Mouse (Mus musculus) adrenal gland, postnatal 10 days (tissue): ENCODE results near the gene Ssmem1. TPM values are rescaled to one million over a fixed set of nuclear protein-coding genes. Genes with fewer than 3 reads are reported as not detected.
A peak's percentile ranks its signal among the peaks of the same experiment; 100 is the strongest.

ENCODE experiments used
- DNase-seq: peaks from one replicate; pipeline ENCODE4 v3.0.0; 2021; ENCODE audit warnings: mixed read lengths
- long read RNA-seq, 2 experiments: library from polyadenylated mRNA; stranded (forward); transcript quantifications; one replicate each; pipeline ENCODE4 v2.0.0; 2021
- total RNA-seq, 2 experiments: library from RNA; stranded (reverse); gene quantifications; 2 replicates each; pipeline ENCODE4 v1.2.3; 2021

The Ssmem1 gene
- total RNA-seq, result under 1 TPM; 0.24 to 0.27 TPM
- long read RNA-seq, experiment 1, partial matches to known transcripts, result 0 of 1 reads
- long read RNA-seq, experiment 1, other reads (novel, unspliced or antisense), result 0 of 1 reads
- long read RNA-seq, experiment 2, result 0 reads

DNA sequence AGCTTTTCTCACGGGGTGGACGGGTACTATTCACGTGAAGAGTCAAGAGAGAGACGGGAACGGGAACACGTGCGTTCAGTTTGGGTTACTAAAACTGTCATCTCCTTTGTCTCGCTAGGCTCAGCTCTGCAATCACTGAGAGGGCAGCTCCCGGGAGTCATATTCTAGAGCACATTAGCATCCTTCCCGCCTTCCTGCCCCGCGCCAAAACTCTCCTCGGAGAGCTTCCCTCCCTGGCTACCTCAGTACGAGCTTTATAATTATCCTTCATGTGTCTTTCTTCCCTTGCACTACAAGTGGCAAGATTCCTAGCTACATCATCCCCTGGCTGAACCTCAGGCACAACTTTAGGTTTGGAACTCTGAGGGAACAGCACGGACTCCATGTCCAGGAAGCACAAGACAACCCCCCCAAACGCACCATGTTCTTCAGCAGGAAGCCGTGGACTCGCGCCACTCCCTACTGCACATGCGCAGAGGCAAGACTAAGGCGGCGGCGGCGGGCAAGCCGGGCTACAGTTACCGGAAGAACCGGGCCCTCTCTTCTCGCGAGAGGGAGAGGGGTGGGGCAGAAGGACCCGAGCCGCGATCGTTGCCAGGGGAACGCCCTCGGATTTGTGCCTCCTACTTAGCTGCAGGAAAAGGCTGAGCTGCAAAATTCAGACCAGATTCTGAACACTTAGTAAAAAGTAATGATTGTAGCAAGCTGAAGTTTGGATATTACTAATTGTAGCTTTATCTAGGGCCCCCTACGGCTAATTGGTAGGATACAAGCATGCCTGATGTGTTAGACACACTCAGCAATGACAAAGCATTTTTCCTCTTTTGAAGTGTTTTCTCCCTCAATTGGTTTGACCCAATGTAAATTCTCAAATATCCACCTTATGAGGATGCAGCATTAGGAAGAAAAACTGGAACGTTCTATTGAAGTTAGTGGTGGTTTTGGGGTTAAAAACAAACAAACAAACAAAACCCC is at the start of gene Ssmem1, which contains the start of gene Tmem209:
Gene Ssmem1 (plus strand): TSS at position 585 of the 975 bp plus-strand sequence.
Gene Tmem209 (minus strand): TSS at position 519 of the 975 bp plus-strand sequence.
- peak; percentile 100 for DNase-seq

DNA sequence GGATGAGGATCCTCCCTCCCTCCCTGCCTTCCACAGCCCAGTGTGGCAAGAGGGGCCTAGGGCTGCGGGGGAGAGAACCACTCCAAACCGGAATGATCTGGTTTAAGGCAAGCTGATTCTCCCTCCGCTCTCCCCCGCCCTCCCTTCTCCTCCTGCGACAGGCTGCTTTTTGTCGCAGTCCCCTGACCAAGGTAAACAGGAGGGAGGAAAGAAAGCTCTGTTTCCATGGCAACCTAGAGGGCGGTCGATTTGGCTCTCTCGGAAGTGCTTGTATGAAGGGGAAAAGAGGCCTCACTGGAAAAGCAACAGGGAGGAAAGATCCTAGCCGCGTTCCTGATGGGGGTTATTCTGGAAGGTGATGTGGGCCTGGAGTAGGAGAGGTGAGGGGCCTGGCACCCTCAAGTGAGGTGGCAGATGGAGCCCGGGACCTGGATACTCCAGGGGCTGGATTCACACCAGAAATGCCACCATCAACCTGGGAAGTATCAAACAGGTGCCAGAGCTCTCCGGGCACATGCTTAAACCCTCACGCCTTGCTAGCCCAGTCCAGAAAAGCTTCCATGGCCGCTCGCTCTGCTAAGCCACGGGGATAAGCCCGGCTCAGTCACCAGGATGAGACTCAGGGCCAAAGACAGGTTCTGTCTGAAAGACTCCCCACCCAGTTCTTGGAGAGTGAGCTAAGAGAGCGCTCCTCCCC is 48.8 kb upstream of the Ssmem1 start:
- peak; percentile 63 for DNase-seq

DNA sequence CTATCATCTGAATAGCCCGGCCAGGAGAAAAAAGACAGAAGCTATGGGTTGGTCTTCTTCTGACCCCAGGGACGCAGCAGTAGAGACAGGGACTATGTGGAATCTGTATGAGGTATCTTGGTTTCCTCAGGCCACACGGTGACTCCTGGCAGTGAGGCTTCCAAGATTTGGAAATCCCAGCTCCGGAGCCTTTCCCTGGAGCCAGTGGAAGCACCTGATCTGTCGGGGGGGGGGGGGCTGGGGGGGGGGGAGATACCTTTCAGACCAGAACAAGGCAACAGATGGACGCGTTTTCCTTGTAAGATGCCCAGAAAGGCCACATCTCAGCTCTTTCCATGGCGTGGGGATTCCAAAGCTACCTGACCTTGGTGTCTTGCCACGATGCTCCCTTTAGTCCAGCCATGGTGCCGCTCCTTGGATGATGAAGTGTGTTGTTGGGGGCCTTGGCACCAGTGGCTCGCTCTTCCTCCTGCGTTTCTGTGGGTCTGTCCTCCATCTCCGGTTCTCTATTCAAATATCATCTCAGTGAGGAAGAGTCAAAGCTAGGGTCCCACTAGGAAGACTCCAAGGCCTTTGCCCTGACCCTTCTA is 47.8 kb upstream of the Ssmem1 start:
- DNase-seq, result no peak

DNA sequence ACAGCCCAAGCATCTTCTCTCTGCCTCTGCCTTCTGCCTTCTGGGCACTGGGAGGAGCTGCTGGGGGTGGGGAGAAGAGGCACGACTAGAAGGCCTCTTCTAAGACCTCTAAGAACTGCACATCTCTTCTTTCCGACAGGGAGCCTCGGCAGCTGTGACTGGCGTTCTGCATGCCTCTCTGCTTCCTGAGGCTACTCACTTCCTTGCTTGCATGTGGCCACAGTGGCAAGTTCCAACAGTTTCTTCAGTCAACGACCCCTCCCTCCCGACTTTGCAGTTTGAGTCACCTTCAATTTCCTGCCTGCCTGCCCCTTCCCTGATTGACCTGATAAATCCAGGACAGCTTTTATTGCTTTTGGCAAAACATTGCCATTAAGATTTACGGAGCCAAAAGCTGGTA is 46.8 kb upstream of the Ssmem1 start:
- DNase-seq, result no peak

DNA sequence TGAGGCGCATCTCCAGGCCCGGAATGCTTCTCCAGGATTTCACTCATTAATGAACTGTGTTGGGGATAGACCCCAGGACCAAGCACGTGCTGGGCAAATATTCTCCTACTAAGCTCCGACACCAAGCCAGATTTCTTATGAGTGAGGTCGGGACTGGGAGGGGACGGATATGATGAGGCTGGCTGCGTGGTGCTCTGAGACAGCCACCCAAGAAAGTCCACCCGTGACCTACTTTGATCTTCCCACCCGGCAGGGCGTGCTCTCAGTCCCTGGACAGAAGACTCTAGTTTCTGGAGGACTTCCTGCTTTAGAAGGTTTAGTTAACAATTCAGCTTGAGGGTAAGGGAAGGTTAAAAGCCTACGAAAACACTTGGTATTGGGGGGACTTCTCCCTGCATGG is 44.1 kb upstream of the Ssmem1 start:
- DNase-seq, result no peak

DNA sequence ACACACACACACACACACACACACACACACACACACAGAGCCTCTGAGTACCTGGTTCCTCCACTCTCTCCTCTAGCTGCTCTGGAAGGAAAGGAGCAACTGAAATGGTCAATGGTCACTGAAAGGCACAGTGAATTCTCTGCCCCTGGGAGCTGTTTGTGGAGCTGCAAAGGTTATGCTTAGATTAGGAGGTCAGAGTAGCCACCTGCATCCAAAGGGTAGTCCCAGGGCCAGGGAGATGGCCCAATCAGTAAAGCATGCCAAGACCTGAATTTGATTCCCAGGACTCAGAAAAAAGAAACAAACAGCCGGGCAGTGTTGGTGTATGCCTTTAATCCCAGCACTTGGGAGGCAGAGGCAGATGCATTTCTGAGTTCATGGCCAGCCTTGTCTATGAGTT is 41.6 kb upstream of the Ssmem1 start:
- no peak for DNase-seq

DNA sequence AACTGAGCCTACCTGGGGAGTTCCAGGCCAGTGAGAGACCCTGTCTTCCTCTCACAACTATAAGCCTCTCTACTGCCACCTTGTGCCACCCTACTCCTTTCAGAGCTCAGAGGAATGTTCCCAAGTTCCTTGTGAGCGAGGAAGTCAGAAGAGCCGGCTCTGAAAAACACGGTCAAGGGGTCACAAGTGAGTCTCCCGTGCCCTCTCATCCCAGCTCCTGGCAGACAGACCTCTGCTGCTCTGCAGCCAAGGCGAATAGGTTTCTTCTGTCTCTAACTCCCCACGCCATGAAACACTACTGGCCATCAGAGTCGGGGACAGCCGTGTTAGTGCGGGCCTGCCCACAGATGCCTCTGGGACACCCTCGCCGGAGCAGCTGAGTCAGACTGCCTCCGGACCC is 41.0 kb upstream of the Ssmem1 start:
- DNase-seq, result peak; percentile 64

DNA sequence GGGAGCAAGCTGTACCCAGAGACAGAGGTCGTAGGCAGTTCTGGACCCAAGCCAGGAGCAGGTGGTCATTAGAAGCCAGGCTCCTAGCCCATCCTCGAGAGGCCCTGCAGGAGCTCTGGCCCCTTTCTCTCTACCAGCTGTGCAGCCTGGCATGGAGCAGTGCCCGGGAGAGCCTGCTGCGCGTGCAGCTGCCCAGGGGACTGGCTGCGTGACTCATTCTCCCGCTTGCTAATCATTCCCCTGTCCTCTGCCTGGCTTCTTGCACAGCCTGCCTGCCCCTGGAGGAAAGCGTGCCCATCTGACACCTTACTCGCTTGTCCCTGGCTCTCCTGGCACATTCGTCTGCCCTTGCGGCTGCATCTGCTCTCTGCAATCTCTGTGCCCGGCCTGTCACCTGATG is 40.3 kb upstream of the Ssmem1 start:
- DNase-seq, result peak; percentile 75

DNA sequence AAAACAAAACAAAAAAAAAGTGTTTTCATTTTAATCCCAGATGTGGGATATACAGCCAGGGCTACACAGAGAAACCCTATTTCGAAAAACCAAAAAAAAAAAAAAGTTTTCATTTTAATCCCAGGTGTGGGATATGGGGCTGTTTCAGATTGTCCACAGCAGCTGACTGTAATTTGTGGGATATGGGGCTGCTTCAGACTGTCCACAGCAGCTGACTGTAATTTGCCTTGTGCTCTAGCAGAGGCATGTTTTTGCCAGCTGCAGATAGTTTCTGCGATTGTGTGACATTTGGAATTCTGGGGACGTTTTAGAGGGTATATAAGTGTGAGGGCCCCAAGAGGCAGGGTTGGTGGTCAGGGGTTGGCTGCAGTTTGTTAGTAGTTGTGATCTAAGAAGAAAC is 37.9 kb upstream of the Ssmem1 start:
- no peak for DNase-seq

DNA sequence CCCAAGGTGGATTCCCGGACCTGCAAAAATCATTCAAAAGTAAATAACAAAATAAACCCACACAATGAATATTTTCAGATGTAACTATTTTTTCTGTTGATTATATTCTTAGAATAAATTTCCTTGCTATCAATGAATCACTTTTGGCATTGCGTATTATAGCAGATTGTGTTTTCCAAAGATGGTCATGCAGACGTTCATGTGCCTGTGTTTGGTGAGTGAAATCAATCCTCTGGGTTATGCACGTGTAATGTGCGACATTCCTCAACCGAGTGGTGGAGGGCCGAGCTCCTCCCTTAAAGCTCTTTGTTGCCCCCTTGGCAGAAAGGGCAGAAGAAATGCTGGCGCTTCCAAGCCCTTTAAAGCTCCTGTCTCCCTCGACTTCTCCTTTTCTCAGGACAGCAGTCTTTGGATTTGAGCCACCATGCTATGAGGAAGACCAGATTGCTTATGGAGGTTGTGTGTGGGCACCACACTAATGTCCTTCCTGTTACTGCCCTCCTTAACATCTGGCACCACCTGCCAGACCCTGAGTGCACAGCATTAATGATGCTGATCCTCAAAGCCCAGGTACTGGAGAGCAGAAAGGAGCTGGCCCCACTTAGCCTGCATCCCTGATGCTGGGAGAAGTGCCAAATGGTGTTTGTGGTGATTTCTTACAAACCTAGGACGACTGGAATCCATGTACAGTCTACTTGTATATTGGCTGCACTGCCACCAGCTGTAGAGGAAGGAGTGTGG is 33.5 kb upstream of the Ssmem1 start:
- DNase-seq, result no peak

DNA sequence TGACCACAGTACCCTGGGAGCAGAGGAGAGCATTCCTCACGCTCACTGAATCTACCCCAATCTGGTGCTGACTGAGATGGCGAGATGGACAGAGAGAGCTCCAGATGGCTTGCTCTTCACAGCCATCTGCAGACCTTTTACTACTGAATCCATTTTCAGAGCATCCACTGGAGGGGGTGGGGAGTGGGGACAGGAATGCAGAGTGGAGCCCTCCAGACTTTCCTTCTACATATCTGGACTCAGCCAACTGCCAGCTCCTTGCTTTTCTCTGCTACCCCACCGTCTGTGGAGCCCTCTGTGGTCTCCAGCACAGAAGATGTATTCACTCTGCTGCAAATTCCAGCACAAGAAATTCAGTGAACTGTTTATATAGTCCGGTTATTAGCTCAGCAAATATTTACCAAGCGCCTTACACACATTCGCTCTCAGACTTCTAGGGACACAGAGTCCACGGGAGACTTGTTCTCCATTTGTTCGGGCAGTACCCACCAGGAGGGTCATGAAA is 32.4 kb upstream of the Ssmem1 start:
- DNase-seq, result no peak

DNA sequence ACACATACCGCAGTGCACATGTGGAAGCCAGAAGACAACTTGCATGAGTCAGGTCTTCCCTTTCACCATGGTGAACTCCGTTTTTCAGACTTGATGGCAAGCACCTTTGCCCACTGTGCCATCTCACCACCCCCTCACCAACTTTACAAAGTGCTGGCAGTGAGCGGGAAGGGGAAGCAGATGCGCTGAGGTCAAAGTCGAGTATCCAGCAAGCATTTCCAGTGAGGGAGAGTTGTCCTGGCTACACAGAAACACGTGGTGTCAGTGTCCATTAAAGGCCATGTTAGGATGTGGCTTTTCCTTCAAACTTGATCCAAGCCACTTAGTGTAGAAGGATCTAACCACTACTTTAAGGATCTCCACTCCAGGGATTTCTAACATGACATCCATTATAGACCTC is 31.9 kb upstream of the Ssmem1 start:
- no peak for DNase-seq

DNA sequence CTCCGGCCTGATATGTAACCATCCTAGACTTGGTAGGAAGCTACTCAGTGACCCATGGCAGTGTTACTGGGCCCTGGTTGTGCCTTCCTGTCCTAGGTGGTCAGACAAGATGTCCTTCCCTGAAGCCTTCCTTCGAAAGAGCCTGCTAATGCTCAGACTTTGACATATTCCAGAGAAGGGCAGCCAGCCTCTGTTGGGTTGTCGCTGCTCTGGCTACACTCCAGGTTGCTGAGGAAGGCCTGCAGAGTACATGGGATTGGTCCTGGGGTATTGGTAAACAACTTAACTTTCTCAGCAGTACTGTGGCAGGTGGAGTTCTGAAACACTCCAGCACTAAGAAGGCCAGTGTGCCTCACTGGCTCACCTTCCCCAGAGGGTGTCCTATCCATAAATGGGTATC is 30.2 kb upstream of the Ssmem1 start:
- no peak for DNase-seq

DNA sequence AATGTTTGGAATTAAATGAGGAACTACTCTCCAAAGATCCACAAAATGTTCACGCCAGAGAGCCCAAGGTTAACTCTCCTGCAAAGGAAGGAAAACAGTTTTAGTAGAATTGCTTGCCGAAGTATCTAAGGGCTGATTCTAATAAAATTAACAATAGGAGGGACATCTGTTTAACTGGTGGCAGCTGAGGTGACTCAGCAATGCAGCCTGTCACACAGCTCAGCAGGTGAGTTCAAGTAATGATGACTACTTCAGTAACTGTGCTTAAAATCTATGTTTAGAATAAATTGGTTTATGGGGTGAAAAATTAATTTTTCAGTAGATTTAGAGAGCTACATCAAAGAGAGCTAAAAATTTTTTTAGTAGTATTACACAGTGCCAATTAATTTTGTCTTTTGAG is 26.7 kb upstream of the Ssmem1 start:
- no peak for DNase-seq

DNA sequence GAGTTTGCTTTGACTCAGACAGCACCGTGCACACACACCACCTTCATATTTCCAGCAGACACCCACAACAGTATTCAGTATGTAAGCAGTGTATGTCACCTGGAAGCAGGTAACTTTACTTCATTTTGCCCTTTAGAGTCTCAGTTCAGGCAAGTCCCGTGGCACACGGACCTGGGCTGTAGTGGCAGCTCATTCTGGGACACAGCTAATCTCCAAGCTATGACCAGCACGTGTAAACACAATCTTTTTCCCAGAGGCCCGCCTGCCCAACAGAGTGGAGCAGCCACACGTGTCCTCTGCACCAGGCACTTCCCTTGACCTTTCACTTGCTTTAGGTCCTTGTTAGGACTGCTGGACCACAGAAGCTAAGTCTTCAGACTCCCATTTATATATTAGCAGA is 23.1 kb upstream of the Ssmem1 start:
- DNase-seq, result no peak

DNA sequence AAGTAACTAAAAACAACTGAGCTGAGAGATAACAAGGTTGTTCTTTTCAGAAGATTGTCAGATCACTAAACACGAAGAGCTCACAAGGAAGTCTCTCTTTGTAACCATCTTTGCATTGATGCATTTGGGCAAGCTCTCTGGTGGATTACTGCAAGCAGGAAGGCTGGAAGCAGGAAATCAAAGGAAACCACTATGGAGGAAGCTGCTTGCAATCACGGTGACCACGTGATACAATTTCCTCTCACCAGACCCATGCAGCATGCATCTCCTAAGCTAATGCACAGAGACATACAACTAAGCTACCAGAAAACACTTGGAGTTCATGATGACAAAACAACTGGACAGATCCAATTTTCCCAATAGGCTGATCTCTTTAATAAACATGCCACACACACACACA is 10.6 kb upstream of the Ssmem1 start:
- no peak for DNase-seq

DNA sequence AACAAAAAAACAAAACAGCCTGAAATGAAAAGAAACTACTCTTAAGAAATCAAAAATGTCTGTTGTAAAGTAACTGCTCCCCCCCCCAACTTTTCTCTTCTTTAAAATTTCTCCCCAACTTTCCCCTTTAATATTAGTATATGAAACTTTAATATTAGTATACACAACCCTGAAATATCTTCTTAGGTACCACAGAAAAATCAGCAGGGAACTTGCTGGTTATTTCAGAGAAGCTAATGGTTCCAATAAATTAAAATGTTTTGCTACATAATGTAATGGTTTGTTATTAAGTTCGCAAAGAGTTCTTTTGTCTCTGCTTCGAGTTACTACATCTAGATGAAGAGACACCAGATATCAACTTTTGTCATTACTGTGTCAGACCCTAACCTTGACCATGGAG is 825 bp upstream of the Ssmem1 start:
- DNase-seq, result no peak

DNA sequence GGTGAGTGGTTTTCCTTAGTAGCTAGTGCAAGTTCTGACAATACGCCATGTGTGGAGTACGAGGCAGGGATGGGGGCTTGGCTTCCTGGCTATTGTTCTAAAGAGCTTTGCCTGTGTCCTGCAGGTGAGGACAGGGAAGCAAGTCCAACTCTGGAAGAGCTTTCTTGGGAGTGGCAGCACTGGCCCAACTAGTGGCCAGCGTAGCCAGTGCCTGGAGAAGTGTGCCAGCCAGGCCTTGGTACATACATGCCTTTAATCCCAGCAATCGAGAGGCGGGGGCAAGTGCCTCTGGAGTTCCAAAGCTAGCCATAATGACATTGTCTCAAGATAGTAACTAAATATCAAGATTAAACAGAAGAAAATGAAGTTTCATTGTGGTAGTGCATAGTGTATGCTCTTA is 642 bp downstream of the Ssmem1 start:
- DNase-seq, result no peak

DNA sequence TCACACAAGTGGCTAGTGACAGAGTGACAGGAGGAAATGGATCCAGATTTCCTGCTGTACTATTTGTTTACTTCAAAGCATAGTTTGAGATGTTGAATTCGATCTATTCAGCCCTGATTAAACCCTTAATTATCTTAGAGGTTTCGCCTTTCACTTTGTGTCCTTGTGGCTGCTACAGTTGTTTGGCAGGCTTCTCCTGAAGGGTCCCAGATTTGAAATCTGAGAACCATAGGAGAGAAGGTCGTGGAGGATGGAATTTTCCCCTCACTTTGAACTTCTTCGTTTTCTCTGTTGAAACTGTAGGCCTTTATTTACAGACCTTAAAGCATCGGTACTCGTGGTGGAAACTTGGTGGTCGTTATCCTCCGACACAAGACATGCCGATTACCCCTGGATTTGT is 4.6 kb downstream of the Ssmem1 start:
- no peak for DNase-seq

DNA sequence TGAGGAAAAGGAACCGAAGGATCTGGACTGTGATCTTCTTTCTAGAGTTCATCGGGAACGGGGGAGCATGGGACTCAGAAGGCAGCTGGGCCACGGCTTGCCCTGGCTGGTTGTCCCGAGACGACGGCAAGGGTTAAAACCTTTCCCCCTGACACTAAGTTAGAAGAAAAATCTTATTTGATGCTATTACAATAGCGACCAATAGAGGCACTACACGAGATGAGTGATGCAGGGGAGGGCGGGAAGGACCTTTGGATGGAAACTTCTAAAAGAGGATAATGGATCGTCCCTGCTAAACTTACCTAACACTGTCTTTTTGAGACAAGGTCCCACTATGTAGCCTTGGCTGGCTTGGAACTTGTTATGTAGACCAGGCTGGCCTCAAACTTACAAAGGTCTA is 10.8 kb downstream of the Ssmem1 start:
- DNase-seq, result no peak

DNA sequence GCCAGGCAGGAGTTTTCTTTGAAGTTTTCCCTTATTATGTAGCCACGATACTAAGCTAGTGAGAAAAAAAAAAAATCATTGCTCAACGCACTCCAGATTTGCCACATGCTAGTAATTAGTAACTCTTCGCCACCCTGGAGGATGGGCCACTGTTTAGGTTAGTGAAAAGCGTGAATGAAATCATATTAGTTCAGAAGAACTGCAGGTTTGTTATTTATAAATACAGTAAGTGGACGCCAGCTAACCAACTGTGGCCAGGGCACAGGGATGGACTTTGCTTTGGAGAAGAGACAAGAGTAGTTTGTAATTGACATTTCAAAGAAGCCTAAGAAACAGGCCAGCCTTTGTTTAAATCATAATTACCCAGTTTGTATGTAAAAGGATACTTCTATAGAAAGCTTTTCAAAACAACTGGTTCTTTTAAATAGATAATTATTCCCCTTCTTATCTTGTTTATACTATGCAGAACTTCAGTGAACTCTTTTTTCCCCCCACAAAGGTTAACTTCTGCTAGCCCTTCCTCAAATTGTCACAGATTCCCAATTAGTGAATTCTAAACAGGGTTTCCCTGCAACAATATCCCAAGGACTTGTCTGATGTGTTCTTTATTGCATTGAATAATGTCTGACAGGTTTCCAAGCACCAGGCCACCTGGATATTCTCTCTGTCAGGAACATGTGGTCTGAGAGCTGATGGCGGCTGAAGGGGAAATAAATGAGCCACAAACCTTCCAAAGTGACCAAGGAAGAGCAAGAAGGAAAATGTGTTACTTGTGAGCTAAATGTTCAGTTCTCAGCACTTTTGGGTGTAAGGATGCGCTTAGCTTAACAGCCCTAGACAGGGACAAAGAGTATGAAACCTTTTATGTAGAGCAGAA is 16.0 kb downstream of the Ssmem1 start:
- no peak for DNase-seq
